Mouse (Mus musculus) embryonic facial prominence, embryonic 14.5 days (tissue): Measurements from ENCODE around the gene Liph. TPM values are rescaled to one million over a fixed set of nuclear protein-coding genes. Genes with fewer than 3 reads are reported as not detected.

Experiments used
- ATAC-seq: fragments of 200-750 bp; cut with Nextera tagmentation; 2 replicates; pipeline ENCODE4 v1.8.0; 2017; ENCODE audit warnings: low read depth, moderate number of reproducible peaks, moderate TSS enrichment
- DNase-seq: peaks from one replicate; pipeline ENCODE4 v3.0.0-alpha.2; 2015; ENCODE audit warnings: low spot score
- H3K27ac ChIP-seq: fragments of 300-500 bp; sonication (generic); replicated peaks from 2 replicates; pipeline ENCODE4 v1.5.1; 2014; ENCODE audit warnings: low read depth, mild to moderate bottlenecking, low read length, moderate library complexity
- H3K27me3 ChIP-seq: fragments of 300-500 bp; sonication (generic); replicated peaks from 2 replicates; pipeline ENCODE4 v1.6.1; 2014; ENCODE audit warnings: low read length; ENCODE audit not compliant: control insufficient read depth, insufficient read depth
- H3K36me3 ChIP-seq: fragments of 300-500 bp; sonication (generic); 2 replicates; pipeline ENCODE4 v1.6.1; 2014; ENCODE audit warnings: low read length, mixed read lengths; ENCODE audit not compliant: control insufficient read depth, insufficient read depth
- H3K4me1 ChIP-seq: fragments of 300-500 bp; sonication (generic); 2 replicates; pipeline ENCODE4 v1.6.1; 2014; ENCODE audit warnings: antibody characterized with exemption, low read length; ENCODE audit not compliant: control insufficient read depth, insufficient read depth
- H3K4me2 ChIP-seq: fragments of 300-500 bp; sonication (generic); 2 replicates; pipeline ENCODE4 v1.6.1; 2014; ENCODE audit warnings: low read depth, mild to moderate bottlenecking, low read length, moderate library complexity, mixed read lengths
- H3K4me3 ChIP-seq: fragments of 300-500 bp; sonication (generic); 2 replicates; pipeline ENCODE4 v1.5.1; 2014; ENCODE audit warnings: low read depth, mild to moderate bottlenecking, low read length
- H3K9ac ChIP-seq: fragments of 300-500 bp; sonication (generic); 2 replicates; pipeline ENCODE4 v1.6.1; 2014; ENCODE audit warnings: low read depth, mild to moderate bottlenecking, low read length, moderate library complexity, mixed read lengths
- H3K9me3 ChIP-seq: fragments of 300-500 bp; sonication (generic); 2 replicates; pipeline ENCODE4 v1.6.1; 2016; ENCODE audit warnings: low read length; ENCODE audit not compliant: control insufficient read depth
- WGBS: fragments of 180-500 bp; shearing (Covaris S2); extraction: QIAGEN DNeasy Blood & Tissue Kit; methylation state at CpG from one replicate; pipeline ENCODE4 v1.1.7; 2014; 5-methylcytosine and 5-hydroxymethylcytosine counted together
- polyA plus RNA-seq: library from polyadenylated mRNA; unstranded; fragments of >200 nt; fragmentation: Nextera tagmentation; extraction: Ambion mirVana; gene quantifications from 2 replicates; pipeline ENCODE4 v1.2.1, GENCODE M21; 2014

The Liph gene
- polyA plus RNA-seq, 1 experiment from 2014 or later = 1.2 TPM

DNA sequence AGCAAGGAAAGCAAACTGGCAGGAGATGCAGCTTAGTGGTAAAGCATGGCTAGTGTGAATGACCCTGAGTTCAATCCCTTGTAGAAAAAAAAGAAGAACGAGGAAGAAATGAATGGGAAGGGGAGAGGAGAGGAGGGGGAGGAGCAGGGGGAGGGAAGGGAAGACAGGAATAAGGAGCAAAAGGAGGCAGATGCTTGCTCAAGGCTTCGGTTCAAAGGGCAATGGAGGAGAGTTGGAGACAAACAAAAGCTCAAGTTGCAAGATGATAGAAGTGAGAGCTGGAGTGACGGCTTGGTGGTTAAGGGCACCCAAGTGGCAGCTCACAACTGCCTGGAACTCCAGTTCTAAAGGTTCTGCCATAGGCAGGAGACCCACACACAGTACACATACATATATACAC, 9.3 kb downstream of the Liph start:
- H3K27me3 ChIP-seq = no peaks in the 10 kb centered on the region
- no peak overlapping the region for H3K27ac ChIP-seq
- ATAC-seq = no peak
- no peaks in the 10 kb centered on the region for H3K36me3 ChIP-seq
- H3K9me3 ChIP-seq = no peaks in the 10 kb centered on the region
- H3K4me3 ChIP-seq = no peak overlapping the region
- no peak overlapping the region for H3K9ac ChIP-seq
- no peak overlapping the region for H3K4me2 ChIP-seq
- WGBS = 42% methylated on average over 3 of the region's 3 CpGs
- no peaks in the 10 kb centered on the region for H3K4me1 ChIP-seq
- no peak for DNase-seq

DNA sequence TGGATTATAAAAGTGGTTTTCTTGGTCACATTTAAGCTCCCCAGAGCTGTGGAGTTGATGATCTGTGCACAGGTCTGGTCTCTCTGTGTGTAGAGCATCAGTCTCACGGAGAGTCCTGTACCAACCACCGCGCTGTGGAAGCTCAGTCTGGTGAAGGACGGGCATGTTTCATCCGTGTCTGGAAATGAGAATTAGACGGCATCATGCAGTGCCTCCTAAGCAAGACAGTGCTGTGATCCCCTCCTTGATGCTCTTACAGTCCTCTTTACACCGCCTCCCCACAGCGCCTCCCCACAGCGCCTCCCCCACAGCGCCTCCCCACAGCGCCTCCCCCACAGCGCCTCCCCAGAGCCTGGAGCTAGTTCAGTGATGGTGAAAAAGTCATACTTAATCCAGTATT, 11.4 kb downstream of the Liph start:
- H3K9ac ChIP-seq = no peak overlapping the region
- no peaks in the 10 kb centered on the region for H3K27me3 ChIP-seq
- H3K27ac ChIP-seq = no peak overlapping the region
- no peaks in the 10 kb centered on the region for H3K9me3 ChIP-seq
- 89% methylated on average over 12 of the region's 12 CpGs for WGBS
- DNase-seq = no peak
- no peak for ATAC-seq
- H3K4me2 ChIP-seq = no peak overlapping the region
- no peak overlapping the region for H3K4me3 ChIP-seq
- H3K36me3 ChIP-seq = no peaks in the 10 kb centered on the region
- H3K4me1 ChIP-seq = no peaks in the 10 kb centered on the region

DNA sequence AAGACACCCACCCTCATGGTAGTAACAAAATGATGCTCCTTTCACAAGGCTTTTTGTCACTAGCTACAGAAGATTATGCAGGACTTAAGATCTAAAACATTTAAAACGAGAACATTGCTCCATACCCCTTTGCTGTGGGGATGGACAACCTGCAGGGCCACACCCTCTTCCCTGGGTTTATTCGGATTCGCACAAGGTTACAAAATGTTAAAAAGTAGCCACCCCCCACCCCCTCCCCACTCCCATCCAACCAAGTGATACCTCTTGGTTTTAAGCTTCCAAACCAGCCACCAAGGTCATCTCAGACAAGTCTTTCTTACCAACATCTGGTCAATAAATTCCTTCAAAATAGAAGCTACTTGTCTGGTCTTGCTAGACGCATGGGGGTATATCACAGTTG, 11.9 kb downstream of the Liph start:
- no peak overlapping the region for H3K9ac ChIP-seq
- no peaks in the 10 kb centered on the region for H3K4me1 ChIP-seq
- WGBS = 95% methylated on average over 4 of the region's 4 CpGs
- H3K27ac ChIP-seq = no peak overlapping the region
- DNase-seq (no peak), ATAC-seq (no peak)
- H3K4me3 ChIP-seq = no peak overlapping the region
- no peaks in the 10 kb centered on the region for H3K9me3 ChIP-seq
- no peaks in the 10 kb centered on the region for H3K36me3 ChIP-seq
- H3K4me2 ChIP-seq = no peak overlapping the region
- H3K27me3 ChIP-seq = no peaks in the 10 kb centered on the region

DNA sequence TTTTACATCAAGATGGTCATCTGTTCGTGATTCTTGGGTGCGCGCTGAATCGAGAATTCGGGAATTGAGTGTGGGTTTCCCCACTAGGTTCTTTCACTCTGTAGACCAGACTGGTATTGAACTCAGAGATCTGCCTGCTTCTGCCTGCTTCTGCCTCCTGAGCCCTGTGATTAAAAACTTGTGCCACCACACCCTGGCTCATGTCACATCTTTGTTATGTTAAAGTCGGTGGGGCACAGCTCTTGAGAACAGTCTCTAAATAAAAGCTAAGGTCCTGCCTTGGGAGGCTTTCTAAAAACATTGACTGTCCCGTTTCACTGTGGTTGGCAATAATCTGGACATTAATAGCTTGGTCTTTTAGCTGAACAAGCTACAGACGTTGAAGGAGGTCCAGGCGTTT, 12.3 kb downstream of the Liph start:
- H3K9me3 ChIP-seq = no peaks in the 10 kb centered on the region
- no peak overlapping the region for H3K4me3 ChIP-seq
- no peak overlapping the region for H3K27ac ChIP-seq
- no peaks in the 10 kb centered on the region for H3K4me1 ChIP-seq
- ATAC-seq (no peak), DNase-seq (no peak)
- no peaks in the 10 kb centered on the region for H3K36me3 ChIP-seq
- H3K27me3 ChIP-seq = no peaks in the 10 kb centered on the region
- no peak overlapping the region for H3K9ac ChIP-seq
- WGBS = 92% methylated on average over 9 of the region's 9 CpGs
- no peak overlapping the region for H3K4me2 ChIP-seq

DNA sequence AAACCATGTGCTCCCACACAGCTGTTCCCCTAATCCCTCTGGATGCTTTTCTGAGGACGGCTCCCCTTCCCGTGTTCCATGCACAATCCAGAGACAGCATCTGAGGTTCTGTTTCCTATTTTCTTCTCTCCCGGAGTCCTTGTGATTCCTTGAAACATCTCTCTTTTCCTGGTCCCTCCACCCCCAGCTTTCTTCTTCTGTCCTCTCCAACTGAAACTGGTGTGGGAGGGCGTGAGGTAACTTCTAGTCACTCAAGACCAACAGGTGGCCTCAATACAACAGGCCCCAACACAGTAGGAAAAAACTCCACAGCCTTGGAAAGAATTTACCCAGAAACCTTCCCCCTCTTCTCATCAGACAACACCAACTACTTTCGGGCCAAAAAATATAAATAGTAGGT, 18.1 kb downstream of the Liph start:
- peaks cover 4% of the 10 kb centered on the region; the same call in 1 of the 2 replicates for H3K4me1 ChIP-seq
- H3K36me3 ChIP-seq = no peaks in the 10 kb centered on the region
- no peak overlapping the region for H3K4me3 ChIP-seq
- ATAC-seq (no peak), DNase-seq (no peak)
- H3K9me3 ChIP-seq = no peaks in the 10 kb centered on the region
- H3K4me2 ChIP-seq = no peak overlapping the region
- H3K27me3 ChIP-seq = no peaks in the 10 kb centered on the region
- H3K9ac ChIP-seq = no peak overlapping the region
- 54% methylated on average over 5 of the region's 5 CpGs for WGBS
- no peak overlapping the region for H3K27ac ChIP-seq

DNA sequence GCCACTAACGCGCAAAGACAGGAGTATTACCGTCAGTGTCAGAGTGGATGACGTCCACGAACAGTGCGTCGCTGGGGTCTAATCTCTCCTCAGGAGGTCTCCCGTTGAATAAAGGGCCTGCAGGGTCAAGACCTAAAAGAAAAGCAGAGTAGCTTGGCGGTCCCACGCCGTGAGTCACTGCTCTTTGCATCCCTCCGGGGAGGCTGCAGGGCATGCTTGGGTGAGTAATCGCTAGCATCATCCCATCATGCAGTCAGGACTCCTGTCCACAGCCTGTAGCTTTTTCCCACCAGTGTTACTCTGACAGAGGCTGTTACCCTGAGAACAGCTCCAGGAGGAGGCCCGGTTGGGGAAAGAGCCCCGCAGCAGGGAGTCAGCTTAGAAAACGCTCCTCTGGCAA, 19.3 kb downstream of the Liph start:
- Histone ChIP-seq H3K36me3 (no peaks in the 10 kb centered on the region), H3K27ac (no peak overlapping the region), H3K27me3 (no peaks in the 10 kb centered on the region), H3K9me3 (no peaks in the 10 kb centered on the region), H3K4me2 (peak overlapping the region; percentile 43), H3K4me1 (peaks cover 4% of the 10 kb centered on the region; the same call in 1 of the 2 replicates), H3K4me3 (peak overlapping the region; percentile 13), H3K9ac (peak overlapping the region; percentile 43)
- WGBS = 3% methylated on average over 16 of the region's 16 CpGs
- ATAC-seq (peak; percentile 33; the same call in 1 of the 2 replicates), DNase-seq (peak; percentile 37)

DNA sequence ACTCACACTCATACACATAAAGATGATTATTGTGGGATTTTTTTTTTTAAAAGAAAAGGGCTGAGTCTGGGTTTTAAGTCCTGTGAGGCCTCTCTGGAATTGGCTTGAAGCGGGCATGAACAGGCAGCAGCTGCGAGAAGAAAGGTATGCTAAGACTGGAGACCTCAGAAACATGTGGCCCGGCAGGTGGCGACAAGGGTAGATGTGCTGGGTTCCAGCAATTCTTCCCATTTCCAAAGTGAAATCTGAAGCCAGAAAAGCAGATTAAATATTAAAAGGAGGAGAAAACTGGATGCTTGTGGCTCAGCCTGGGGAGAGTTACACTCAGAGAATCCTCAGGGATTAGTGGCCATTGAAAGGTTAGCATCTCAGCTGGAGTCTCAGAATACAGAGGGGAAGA, 24.0 kb downstream of the Liph start:
- 33% methylated on average over 4 of the region's 4 CpGs for WGBS
- no peak overlapping the region for H3K27ac ChIP-seq

DNA sequence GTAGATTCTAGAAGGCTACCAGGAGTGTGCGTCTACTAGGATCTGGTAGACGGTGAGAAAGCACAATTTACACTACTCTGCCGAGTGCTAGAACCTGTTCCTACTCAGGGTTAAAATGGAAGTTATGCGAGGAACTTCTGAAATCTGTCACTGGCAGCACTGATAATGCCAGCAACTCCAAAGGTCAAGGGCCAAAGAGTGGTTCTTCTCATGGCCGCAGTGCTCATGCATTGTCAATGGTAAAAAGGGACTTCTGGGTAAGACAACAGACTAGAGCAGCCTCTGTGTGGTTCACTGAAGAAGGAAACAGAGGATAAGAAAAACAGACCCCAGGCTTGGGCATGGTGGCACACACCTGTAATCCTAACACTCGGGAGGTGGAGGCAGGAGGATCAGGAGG, 24.9 kb downstream of the Liph start:
- Histone ChIP-seq H3K36me3 (no peaks in the 10 kb centered on the region), H3K27me3 (no peaks in the 10 kb centered on the region), H3K9ac (no peak overlapping the region), H3K9me3 (no peaks in the 10 kb centered on the region), H3K4me3 (no peak overlapping the region), H3K4me1 (no peaks in the 10 kb centered on the region), H3K27ac (no peak overlapping the region), H3K4me2 (no peak overlapping the region)
- ATAC-seq = no peak
- 83% methylated on average over 6 of the region's 6 CpGs for WGBS
- DNase-seq = no peak

More for the DNA sequence above, 24.0 kb downstream of the Liph start:
- Histone ChIP-seq H3K9ac (no peak overlapping the region), H3K4me2 (no peak overlapping the region), H3K36me3 (no peaks in the 10 kb centered on the region), H3K4me1 (peaks cover 4% of the 10 kb centered on the region; the same call in 1 of the 2 replicates), H3K27me3 (no peaks in the 10 kb centered on the region), H3K4me3 (no peak overlapping the region), H3K9me3 (no peaks in the 10 kb centered on the region)
- peak; percentile 74 for DNase-seq
- peak; percentile 62; the same call in 1 of the 2 replicates for ATAC-seq

DNA sequence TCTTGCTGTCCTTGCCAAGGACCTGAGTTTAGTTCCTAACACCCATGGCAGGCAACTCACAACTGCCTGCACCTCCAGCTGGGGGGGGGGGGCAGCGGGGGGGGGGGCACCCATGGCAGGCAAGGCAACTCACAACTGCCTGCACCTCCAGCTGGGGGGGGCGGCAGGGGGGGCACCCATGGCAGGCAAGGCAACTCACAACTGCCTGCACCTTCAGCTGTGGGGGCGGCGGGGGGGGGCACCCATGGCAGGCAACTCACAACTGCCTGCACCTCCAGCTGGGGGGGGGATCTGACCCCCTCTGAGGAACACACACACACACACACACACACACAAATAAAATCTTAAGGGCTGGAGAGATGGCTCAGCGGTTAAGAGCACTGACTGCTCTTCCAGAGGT, 25.6 kb downstream of the Liph start:
- no peak overlapping the region for H3K4me3 ChIP-seq
- H3K27ac ChIP-seq = no peak overlapping the region
- no peaks in the 10 kb centered on the region for H3K27me3 ChIP-seq
- H3K36me3 ChIP-seq = no peaks in the 10 kb centered on the region
- no peak for ATAC-seq
- DNase-seq = no peak
- WGBS = 64% methylated on average over 3 of the region's 5 CpGs
- no peak overlapping the region for H3K9ac ChIP-seq
- no peaks in the 10 kb centered on the region for H3K4me1 ChIP-seq
- H3K9me3 ChIP-seq = no peaks in the 10 kb centered on the region
- no peak overlapping the region for H3K4me2 ChIP-seq
